Mouse (Mus musculus) hindbrain, embryonic 12.5 days (tissue): ENCODE results near the gene Apoc3. TPM values are rescaled to one million over a fixed set of nuclear protein-coding genes. Genes with fewer than 3 reads are reported as not detected.

Experiments
- ATAC-seq: fragments of 200-750 bp; cut with Nextera tagmentation; 2 replicates; pipeline ENCODE4 v1.8.0; 2017; ENCODE audit warnings: moderate TSS enrichment; ENCODE audit not compliant: low FRiP score
- H3K27ac ChIP-seq: fragments of 300-500 bp; sonication (generic); 2 replicates; pipeline ENCODE4 v1.5.1; 2016; ENCODE audit warnings: mild to moderate bottlenecking
- H3K27me3 ChIP-seq: fragments of 300-500 bp; sonication (generic); 2 replicates; pipeline ENCODE4 v1.6.1; 2016; ENCODE audit warnings: mild to moderate bottlenecking
- H3K36me3 ChIP-seq: fragments of 300-500 bp; sonication (generic); 2 replicates; pipeline ENCODE4 v1.6.1; 2016; ENCODE audit warnings: mild to moderate bottlenecking
- H3K4me1 ChIP-seq: fragments of 300-500 bp; sonication (generic); 2 replicates; pipeline ENCODE4 v1.6.1; 2016
- H3K4me2 ChIP-seq: fragments of 300-500 bp; sonication (generic); replicated peaks from 2 replicates; pipeline ENCODE4 v1.6.1; 2016; ENCODE audit warnings: mild to moderate bottlenecking
- H3K4me3 ChIP-seq: fragments of 300-500 bp; sonication (generic); 2 replicates; pipeline ENCODE4 v1.5.1; 2016; ENCODE audit warnings: mild to moderate bottlenecking
- H3K9ac ChIP-seq: fragments of 300-500 bp; sonication (generic); 2 replicates; pipeline ENCODE4 v1.6.1; 2016; ENCODE audit warnings: mild to moderate bottlenecking, moderate library complexity
- H3K9me3 ChIP-seq: fragments of 300-500 bp; sonication (generic); replicated peaks from 2 replicates; pipeline ENCODE4 v1.6.1; 2016; ENCODE audit warnings: mild to moderate bottlenecking
- WGBS: fragments of 180-500 bp; shearing (Covaris S2); methylation state at CpG from one replicate; pipeline ENCODE4 v1.1.7; 2016; 5-methylcytosine and 5-hydroxymethylcytosine counted together
- polyA plus RNA-seq: library from polyadenylated mRNA; unstranded; fragments of >200 nt; fragmentation: Nextera tagmentation; extraction: Ambion mirVana; gene quantifications from 2 replicates; pipeline ENCODE4 v1.2.1, GENCODE M21; 2016

The Apoc3 gene
- polyA plus RNA-seq, 1 experiment from 2014 or later: not detected

DNA sequence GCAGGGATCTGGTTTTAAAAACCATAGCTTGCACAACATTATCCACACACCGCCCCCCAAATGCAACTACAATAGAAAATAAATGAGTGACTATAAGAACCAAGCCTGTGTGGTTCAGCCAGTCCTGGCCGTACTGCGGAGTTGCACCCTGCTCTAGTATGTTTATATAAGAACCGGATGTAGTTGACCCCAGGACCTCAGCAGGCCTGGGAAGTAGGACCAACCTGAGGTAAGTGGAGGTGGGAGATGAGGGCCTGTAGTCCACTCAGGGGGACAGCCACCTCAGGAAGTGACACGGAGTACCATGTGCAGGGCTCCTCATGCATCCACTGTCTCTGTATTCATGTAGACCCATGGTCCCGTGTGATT, 28.0 kb downstream of the Apoc3 start:
- peaks cover 78% of the 10 kb centered on the region for H3K36me3 ChIP-seq
- no peak for ATAC-seq
- no peak overlapping the region for H3K9ac ChIP-seq
- H3K4me1 ChIP-seq: no peaks in the 10 kb centered on the region
- H3K27ac ChIP-seq: no peak overlapping the region
- H3K4me3 ChIP-seq: no peak overlapping the region
- H3K9me3 ChIP-seq: no peaks in the 10 kb centered on the region
- 90% methylated on average over 6 of the region's 6 CpGs for WGBS
- no peak overlapping the region for H3K4me2 ChIP-seq
- no peaks in the 10 kb centered on the region for H3K27me3 ChIP-seq

- Histone ChIP-seq H3K4me1 (no peaks in the 10 kb centered on the region), H3K4me2 (no peak overlapping the region), H3K27me3 (no peaks in the 10 kb centered on the region), H3K36me3 (peaks cover 78% of the 10 kb centered on the region), H3K27ac (no peak overlapping the region), H3K9ac (no peak overlapping the region), H3K9me3 (no peaks in the 10 kb centered on the region), H3K4me3 (no peak overlapping the region)
- 82% methylated on average over 10 of the region's 10 CpGs for WGBS
- no peak for ATAC-seq
Measured at GRCm38 (mm10) chr9:46206834-46207500, 28.5 kb downstream of the Apoc3 start.

DNA sequence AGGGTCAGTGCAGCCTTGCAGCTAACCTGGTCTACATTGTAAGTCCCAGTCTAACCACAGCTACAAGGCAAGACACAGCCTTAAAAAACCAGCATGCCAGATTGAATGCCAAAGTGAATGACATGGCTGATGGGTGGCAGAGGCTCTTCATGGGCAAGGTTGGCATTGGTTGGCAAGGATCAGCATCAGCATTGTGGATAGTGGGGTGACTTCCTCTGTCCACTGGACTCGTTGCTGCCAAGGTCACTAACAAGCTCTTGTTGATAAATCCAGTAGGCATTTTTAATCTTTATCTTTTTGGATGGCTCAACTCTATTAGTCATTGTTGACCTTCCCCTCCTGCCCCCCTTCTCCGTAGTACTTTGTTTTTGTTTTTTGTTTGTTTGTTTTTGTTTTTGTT, 35.8 kb downstream of the Apoc3 start:
- no peaks in the 10 kb centered on the region for H3K9me3 ChIP-seq
- no peaks in the 10 kb centered on the region for H3K27me3 ChIP-seq
- no peak overlapping the region for H3K9ac ChIP-seq
- H3K4me3 ChIP-seq: no peak overlapping the region
- no peak overlapping the region for H3K4me2 ChIP-seq
- H3K36me3 ChIP-seq: peaks cover 84% of the 10 kb centered on the region
- 95% methylated on average over 2 of the region's 2 CpGs for WGBS
- no peak for ATAC-seq
- H3K4me1 ChIP-seq: no peaks in the 10 kb centered on the region
- no peak overlapping the region for H3K27ac ChIP-seq

- 88% methylated on average over 7 of the region's 7 CpGs for WGBS
- H3K36me3 ChIP-seq: peaks cover 79% of the 10 kb centered on the region
- no peak for ATAC-seq
Measured at GRCm38 (mm10) chr9:46198936-46199335, 36.5 kb downstream of the Apoc3 start.

DNA sequence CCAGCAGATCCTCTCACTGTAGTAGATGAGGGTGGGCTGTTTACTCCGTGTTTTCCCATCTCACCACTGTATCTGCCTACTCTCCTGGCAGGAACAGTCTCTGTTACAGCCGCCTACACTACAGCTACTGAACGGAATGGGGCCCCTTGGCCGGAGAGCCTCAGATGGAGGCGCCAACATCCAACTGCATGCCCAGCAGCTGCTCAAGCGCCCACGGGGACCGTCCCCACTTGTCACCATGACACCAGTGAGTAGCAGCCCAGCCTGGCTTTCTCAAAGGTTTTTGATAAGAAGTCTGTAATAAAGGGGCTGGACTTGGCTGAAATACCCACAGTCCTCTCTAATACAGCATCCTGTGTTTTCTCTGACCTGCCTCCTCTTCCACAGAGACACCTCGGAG, 37.0 kb downstream of the Apoc3 start:
- Histone ChIP-seq H3K4me2 (no peak overlapping the region), H3K9me3 (no peaks in the 10 kb centered on the region), H3K36me3 (peaks cover 76% of the 10 kb centered on the region), H3K27ac (no peak overlapping the region), H3K4me1 (no peaks in the 10 kb centered on the region), H3K27me3 (no peaks in the 10 kb centered on the region), H3K4me3 (no peak overlapping the region), H3K9ac (no peak overlapping the region)
- 85% methylated on average over 9 of the region's 9 CpGs for WGBS
- no peak for ATAC-seq

More at GRCm38 (mm10) chr9:46198936-46199335, 36.5 kb downstream of the Apoc3 start:
- Histone ChIP-seq H3K27me3 (no peaks in the 10 kb centered on the region), H3K4me3 (no peak overlapping the region), H3K4me2 (no peak overlapping the region), H3K9me3 (no peaks in the 10 kb centered on the region), H3K27ac (no peak overlapping the region), H3K9ac (no peak overlapping the region), H3K4me1 (no peaks in the 10 kb centered on the region)

- Histone ChIP-seq H3K36me3 (peaks cover 60% of the 10 kb centered on the region), H3K4me2 (no peak overlapping the region), H3K4me1 (no peaks in the 10 kb centered on the region), H3K4me3 (no peak overlapping the region), H3K9me3 (no peaks in the 10 kb centered on the region), H3K27ac (no peak overlapping the region), H3K27me3 (no peaks in the 10 kb centered on the region), H3K9ac (no peak overlapping the region)
- no peak for ATAC-seq
- 86% methylated on average over 12 of the region's 12 CpGs for WGBS
Measured at GRCm38 (mm10) chr9:46196699-46197169, 38.7 kb downstream of the Apoc3 start.

GRCm38 (mm10) chr9:46194809-46195208, 40.6 kb downstream of the Apoc3 start:
- H3K9me3 ChIP-seq: no peaks in the 10 kb centered on the region
- H3K27me3 ChIP-seq: no peaks in the 10 kb centered on the region
- H3K4me3 ChIP-seq: no peak overlapping the region
- H3K4me1 ChIP-seq: no peaks in the 10 kb centered on the region
- H3K36me3 ChIP-seq: peaks cover 47% of the 10 kb centered on the region
- no peak for ATAC-seq
- H3K27ac ChIP-seq: no peak overlapping the region
- no peak overlapping the region for H3K4me2 ChIP-seq
- no peak overlapping the region for H3K9ac ChIP-seq
- WGBS: 83% methylated on average over 9 of the region's 9 CpGs

DNA sequence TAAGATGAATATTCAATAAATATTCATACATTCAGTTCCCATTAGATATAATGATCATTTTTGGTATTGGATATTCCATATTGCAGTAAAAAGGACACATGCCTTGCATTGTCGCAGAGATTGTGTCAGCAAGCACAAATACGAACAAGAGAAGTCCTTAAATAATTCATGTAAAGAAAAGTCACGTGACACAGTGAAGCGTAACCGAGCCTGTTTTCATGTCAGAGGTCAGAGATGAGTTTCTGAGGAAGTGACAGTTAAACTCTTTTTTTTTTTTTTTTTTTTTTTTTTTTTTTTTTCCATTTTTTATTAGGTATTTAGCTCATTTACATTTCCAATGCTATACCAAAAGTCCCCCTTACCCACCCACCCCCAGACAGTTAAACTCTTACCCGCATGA, 42.8 kb downstream of the Apoc3 start:
- 73% methylated on average over 6 of the region's 6 CpGs for WGBS
- no peak for ATAC-seq
- Histone ChIP-seq H3K9me3 (no peaks in the 10 kb centered on the region), H3K9ac (no peak overlapping the region), H3K4me1 (0 out of 2 replicates have a peak, but pooled peaks cover 3% of the 10 kb centered on the region), H3K4me3 (no peak overlapping the region), H3K27me3 (no peaks in the 10 kb centered on the region), H3K4me2 (no peak overlapping the region), H3K36me3 (peaks cover 27% of the 10 kb centered on the region), H3K27ac (no peak overlapping the region)

- Histone ChIP-seq H3K9ac (no peak overlapping the region), H3K27me3 (no peaks in the 10 kb centered on the region), H3K4me3 (no peak overlapping the region), H3K36me3 (peaks cover 17% of the 10 kb centered on the region), H3K4me2 (no peak overlapping the region), H3K27ac (no peak overlapping the region), H3K4me1 (0 out of 2 replicates have a peak, but pooled peaks cover 3% of the 10 kb centered on the region), H3K9me3 (no peaks in the 10 kb centered on the region)
- WGBS: 51% methylated on average over 1 of the region's 1 CpGs
- ATAC-seq: no peak
Measured at GRCm38 (mm10) chr9:46191644-46192043, 43.8 kb downstream of the Apoc3 start.

- Histone ChIP-seq H3K4me2 (no peak overlapping the region), H3K27me3 (no peaks in the 10 kb centered on the region), H3K9ac (no peak overlapping the region), H3K27ac (no peak overlapping the region), H3K4me3 (no peak overlapping the region), H3K9me3 (no peaks in the 10 kb centered on the region), H3K4me1 (0 out of 2 replicates have a peak, but pooled peaks cover 3% of the 10 kb centered on the region), H3K36me3 (peaks cover 16% of the 10 kb centered on the region)
- 70% methylated on average over 8 of the region's 8 CpGs for WGBS
- no peak for ATAC-seq
Measured at GRCm38 (mm10) chr9:46191234-46191633, 44.2 kb downstream of the Apoc3 start.

DNA sequence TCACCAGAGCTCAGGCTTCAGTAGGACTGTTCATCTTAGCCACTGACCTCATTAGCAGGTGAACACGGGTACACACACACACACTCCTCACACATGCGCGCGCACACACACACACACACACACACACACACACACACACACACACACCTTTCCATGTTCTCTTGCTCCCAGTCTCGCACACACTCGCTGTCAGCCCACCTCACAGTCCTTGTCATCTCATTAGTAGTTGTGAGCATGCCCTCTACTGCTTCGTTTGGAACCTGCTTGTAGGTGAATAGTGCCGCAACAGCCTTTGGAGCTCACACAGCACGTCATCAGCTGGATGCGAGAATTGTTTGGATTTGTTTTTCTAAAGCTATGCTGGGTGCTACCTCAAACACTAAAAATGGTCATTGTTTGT, 46.1 kb downstream of the Apoc3 start:
- Histone ChIP-seq H3K9ac (no peak overlapping the region), H3K4me1 (0 out of 2 replicates have a peak, but pooled peaks cover 3% of the 10 kb centered on the region), H3K27me3 (no peaks in the 10 kb centered on the region), H3K4me2 (no peak overlapping the region), H3K9me3 (no peaks in the 10 kb centered on the region), H3K27ac (no peak overlapping the region), H3K4me3 (no peak overlapping the region), H3K36me3 (no peaks in the 10 kb centered on the region)
- 83% methylated on average over 10 of the region's 10 CpGs for WGBS
- no peak for ATAC-seq

GRCm38 (mm10) chr9:46188956-46189355, 46.5 kb downstream of the Apoc3 start:
- no peak for ATAC-seq
- H3K4me2 ChIP-seq: no peak overlapping the region

DNA sequence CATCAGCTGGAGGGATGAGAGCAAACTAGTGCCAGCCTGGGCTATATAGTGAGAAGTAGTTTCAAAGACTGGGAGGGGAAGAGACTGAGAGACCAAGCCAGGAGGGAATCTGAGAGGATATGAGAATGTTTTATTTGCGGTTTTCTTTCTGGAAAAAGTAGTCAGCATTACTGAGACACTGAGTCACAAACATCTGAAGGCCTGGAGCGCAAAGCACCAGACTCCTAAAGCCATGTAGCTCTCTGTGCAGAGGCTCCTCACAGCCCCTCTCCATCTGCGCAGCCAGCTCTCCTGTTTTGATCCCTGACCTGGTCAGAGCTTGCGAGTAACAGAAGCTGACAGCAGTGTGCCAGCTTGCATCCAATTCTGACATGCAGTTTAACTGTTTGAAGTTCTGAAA, 47.1 kb downstream of the Apoc3 start:
- no peak overlapping the region for H3K4me3 ChIP-seq
- 86% methylated on average over 4 of the region's 4 CpGs for WGBS
- ATAC-seq: no peak
- H3K27me3 ChIP-seq: no peaks in the 10 kb centered on the region
- H3K9ac ChIP-seq: no peak overlapping the region
- H3K9me3 ChIP-seq: no peaks in the 10 kb centered on the region
- no peaks in the 10 kb centered on the region for H3K36me3 ChIP-seq
- H3K4me1 ChIP-seq: 0 out of 2 replicates have a peak, but pooled peaks cover 3% of the 10 kb centered on the region
- no peak overlapping the region for H3K4me2 ChIP-seq
- H3K27ac ChIP-seq: no peak overlapping the region

More at GRCm38 (mm10) chr9:46188956-46189355, 46.5 kb downstream of the Apoc3 start:
- Histone ChIP-seq H3K9me3 (no peaks in the 10 kb centered on the region), H3K4me3 (no peak overlapping the region), H3K9ac (no peak overlapping the region), H3K4me1 (0 out of 2 replicates have a peak, but pooled peaks cover 3% of the 10 kb centered on the region), H3K36me3 (no peaks in the 10 kb centered on the region), H3K27ac (no peak overlapping the region), H3K27me3 (no peaks in the 10 kb centered on the region)
- WGBS: 81% methylated on average over 5 of the region's 5 CpGs
